Mouse (Mus musculus) embryonic facial prominence, embryonic 11.5 days (tissue): ENCODE data around the gene Grap. TPM values are rescaled to one million over a fixed set of nuclear protein-coding genes. Genes with fewer than 3 reads are reported as not detected.

Experiments used
- ATAC-seq: fragments of 200-750 bp; cut with Nextera tagmentation; replicated peaks from 2 replicates; pipeline ENCODE4 v1.8.0; 2017; ENCODE audit warnings: low read depth; ENCODE audit not compliant: insufficient number of reproducible peaks, low FRiP score, low TSS enrichment
- DNase-seq: peaks from one replicate; pipeline ENCODE4 v3.0.0-alpha.2; 2015; ENCODE audit warnings: low spot score
- H3K27ac ChIP-seq: fragments of 300-500 bp; sonication (generic); replicated peaks from 2 replicates; pipeline ENCODE4 v1.5.1; 2014; ENCODE audit warnings: mild to moderate bottlenecking, low read depth, low read length, control low read depth
- H3K27me3 ChIP-seq: fragments of 300-500 bp; sonication (generic); 2 replicates; pipeline ENCODE4 v1.6.1; 2014; ENCODE audit warnings: mild to moderate bottlenecking, low read length, moderate library complexity, mixed read lengths; ENCODE audit not compliant: control insufficient read depth, insufficient read depth
- H3K36me3 ChIP-seq: fragments of 300-500 bp; sonication (generic); replicated peaks from 2 replicates; pipeline ENCODE4 v1.6.1; 2014; ENCODE audit warnings: low read depth, mild to moderate bottlenecking, low read length, moderate library complexity, mixed read lengths; ENCODE audit not compliant: control insufficient read depth, insufficient read depth
- H3K4me1 ChIP-seq: fragments of 300-500 bp; sonication (generic); 2 replicates; pipeline ENCODE4 v1.6.1; 2014; ENCODE audit warnings: low read length, mixed read lengths; ENCODE audit not compliant: control insufficient read depth, insufficient read depth
- H3K4me2 ChIP-seq: fragments of 300-500 bp; sonication (generic); 2 replicates; pipeline ENCODE4 v1.6.1; 2014; ENCODE audit warnings: low read depth, mild to moderate bottlenecking, control low read depth, low read length, moderate library complexity
- H3K4me3 ChIP-seq: fragments of 300-500 bp; sonication (generic); 2 replicates; pipeline ENCODE4 v1.5.1; 2014; ENCODE audit warnings: low read depth, low read length, control low read depth
- H3K9ac ChIP-seq: fragments of 300-500 bp; sonication (generic); replicated peaks from 2 replicates; pipeline ENCODE4 v1.6.1; 2014; ENCODE audit warnings: mild to moderate bottlenecking, control low read depth, low read length
- H3K9me3 ChIP-seq: fragments of 300-500 bp; sonication (generic); replicated peaks from 2 replicates; pipeline ENCODE4 v1.6.1; 2016; ENCODE audit warnings: mild to moderate bottlenecking, low read length, inconsistent platforms, mixed read lengths; ENCODE audit not compliant: control insufficient read depth
- WGBS: fragments of 180-500 bp; shearing (Covaris S2); extraction: QIAGEN DNeasy Blood & Tissue Kit; methylation state at CpG from one replicate; pipeline ENCODE4 v1.1.7; 2014; 5-methylcytosine and 5-hydroxymethylcytosine counted together
- polyA plus RNA-seq: library from polyadenylated mRNA; unstranded; fragments of >200 nt; fragmentation: Nextera tagmentation; extraction: Ambion mirVana; gene quantifications from 2 replicates; pipeline ENCODE4 v1.2.1, GENCODE M21; 2014

Gene Grap
- polyA plus RNA-seq, 1 experiment from 2014 or later, result 3.4 TPM

DNA sequence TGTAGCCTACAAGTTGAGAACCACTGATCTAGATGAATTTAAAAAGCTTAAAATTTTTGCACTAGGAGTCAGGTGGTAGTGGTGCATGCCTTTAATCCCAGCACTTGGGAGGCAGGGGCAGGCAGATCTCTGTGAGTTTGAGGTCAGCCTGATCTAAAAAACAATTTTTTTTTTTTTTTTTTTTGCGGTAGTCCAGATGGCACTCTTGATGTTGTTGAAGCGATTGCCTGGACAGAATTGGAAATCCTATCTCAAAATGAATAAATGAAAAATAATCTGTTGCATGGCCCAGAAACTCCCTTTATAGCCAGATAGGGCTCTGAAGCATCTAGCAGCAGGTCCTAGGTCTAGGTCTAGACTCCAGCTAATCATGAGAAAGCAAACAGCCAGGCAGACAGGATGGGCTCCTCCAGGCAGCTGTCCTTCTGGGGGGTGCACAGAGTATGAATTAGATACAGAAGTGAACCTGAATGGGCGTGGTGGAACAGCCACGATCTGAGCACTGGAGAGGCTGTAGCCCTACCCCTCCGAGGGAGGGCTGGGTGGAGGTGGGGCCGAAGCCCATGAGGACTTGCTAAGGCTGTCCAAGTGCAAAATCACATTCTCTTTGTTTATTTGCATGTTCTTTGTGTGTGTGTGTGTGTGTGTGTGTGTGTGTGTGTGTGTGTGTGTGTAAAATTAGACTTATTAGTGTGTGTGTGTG is 3.2 kb downstream of the Grap start:
- Histone ChIP-seq H3K9ac (no peak overlapping the region), H3K4me3 (no peak overlapping the region), H3K4me2 (no peak overlapping the region), H3K4me1 (no peaks in the 10 kb centered on the region; the same call in 1 of the 2 replicates), H3K27me3 (no peaks in the 10 kb centered on the region), H3K27ac (no peak overlapping the region), H3K9me3 (no peaks in the 10 kb centered on the region), H3K36me3 (no peaks in the 10 kb centered on the region)
- no peak for ATAC-seq
- DNase-seq, result no peak
- WGBS, result 70% methylated on average over 6 of the region's 6 CpGs

DNA sequence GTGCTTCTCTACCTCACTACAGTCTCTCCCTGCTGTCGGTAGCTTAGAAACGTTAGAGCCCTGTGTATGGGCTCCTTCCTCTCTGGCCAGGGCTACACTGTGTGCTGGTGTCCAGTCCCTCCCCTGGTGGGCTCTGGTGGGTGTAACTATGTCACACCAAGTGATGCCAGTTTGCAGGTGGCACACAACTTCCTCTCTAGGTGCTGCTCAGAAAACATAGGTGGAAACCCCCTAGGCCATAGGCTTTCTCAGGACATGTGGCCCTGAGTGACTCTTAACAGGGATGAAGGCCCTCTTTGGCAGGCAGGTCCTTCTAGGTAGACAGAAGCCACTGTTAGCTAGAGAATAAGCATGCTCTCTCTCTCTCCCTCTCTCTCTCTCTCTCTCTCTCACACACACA is 4.4 kb downstream of the Grap start:
- H3K9me3 ChIP-seq, result no peaks in the 10 kb centered on the region
- WGBS, result 78% methylated on average over 2 of the region's 2 CpGs
- no peaks in the 10 kb centered on the region for H3K36me3 ChIP-seq
- H3K4me2 ChIP-seq, result no peak overlapping the region
- no peak overlapping the region for H3K4me3 ChIP-seq
- DNase-seq (no peak), ATAC-seq (no peak)
- no peak overlapping the region for H3K9ac ChIP-seq
- no peaks in the 10 kb centered on the region; the same call in 1 of the 2 replicates for H3K4me1 ChIP-seq
- no peak overlapping the region for H3K27ac ChIP-seq
- H3K27me3 ChIP-seq, result no peaks in the 10 kb centered on the region

DNA sequence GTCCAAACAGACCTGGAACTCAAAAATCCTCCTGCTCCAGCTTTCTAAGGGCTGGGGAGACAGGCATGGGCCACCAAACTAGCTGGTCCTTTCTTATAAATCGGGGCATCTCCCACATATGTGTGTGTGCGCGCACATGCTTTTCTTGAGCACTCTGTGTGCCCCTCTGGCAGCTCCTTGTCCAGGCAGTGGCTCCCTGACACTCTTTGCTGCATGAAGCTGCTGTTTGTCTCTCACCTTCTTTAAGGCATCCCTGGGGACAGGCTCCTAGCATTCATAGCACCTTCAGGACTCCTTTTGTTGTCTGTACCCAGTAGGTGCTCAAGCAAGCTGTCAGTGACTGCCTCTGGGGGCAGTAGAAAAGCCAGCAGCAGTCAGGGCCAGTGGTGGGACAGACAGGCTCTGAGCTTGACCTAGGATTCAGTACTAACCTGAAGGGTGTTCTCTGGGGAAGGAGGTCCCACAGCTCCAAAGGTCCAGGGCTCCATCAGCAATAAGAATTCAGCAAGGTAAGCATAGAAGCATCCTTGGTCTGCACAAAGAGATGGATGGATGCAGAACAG is 5.4 kb downstream of the Grap start:
- no peak overlapping the region for H3K4me3 ChIP-seq
- WGBS, result 86% methylated on average over 3 of the region's 3 CpGs
- no peak overlapping the region for H3K9ac ChIP-seq
- H3K4me2 ChIP-seq, result no peak overlapping the region
- H3K4me1 ChIP-seq, result no peaks in the 10 kb centered on the region; the same call in 1 of the 2 replicates
- no peaks in the 10 kb centered on the region for H3K27me3 ChIP-seq
- ATAC-seq (no peak), DNase-seq (no peak)
- no peaks in the 10 kb centered on the region for H3K9me3 ChIP-seq
- no peaks in the 10 kb centered on the region for H3K36me3 ChIP-seq
- no peak overlapping the region for H3K27ac ChIP-seq

DNA sequence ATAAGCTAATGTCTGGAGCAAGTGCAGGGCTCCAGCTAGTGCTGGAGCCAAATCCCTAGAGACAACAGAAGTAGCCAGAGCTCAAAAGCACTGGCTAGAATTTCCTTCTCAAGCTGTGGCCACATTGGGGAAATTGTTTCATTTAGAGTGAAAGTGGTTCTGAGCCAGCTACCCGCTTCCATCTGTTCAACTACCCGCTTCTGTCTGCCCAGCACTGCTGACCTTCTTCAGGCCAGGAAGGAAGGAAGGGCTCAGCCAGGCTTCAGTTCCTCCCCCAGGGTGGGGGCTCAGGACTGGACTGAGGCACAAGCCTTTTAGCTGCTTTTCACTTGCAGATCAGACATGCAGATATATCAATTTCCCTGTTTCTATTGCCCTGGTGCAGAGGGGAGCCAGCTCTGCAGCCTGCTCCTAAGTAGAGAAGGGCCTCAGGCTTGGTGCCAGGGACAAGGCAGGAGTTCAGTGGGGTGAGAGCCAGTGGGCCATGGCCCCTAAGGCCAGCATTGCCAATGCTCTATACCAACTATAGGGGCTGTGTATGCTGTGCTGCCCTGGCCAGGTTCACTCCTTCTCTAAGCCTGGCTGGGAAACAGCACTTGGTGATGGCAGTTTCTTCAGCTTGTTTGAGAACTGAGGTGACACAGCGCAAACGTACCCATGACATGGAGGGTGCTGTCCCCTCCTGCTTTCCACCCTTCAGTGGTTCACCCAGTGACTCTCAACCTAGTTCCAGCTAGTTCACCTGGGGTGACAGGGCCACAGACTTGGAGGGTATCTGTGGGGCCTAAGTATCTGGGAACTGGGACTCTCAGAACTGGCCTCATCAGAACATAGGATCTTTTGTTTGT is 6.2 kb downstream of the Grap start:
- no peak overlapping the region for H3K4me2 ChIP-seq
- DNase-seq (no peak), ATAC-seq (no peak)
- no peak overlapping the region for H3K27ac ChIP-seq
- no peaks in the 10 kb centered on the region for H3K9me3 ChIP-seq
- H3K27me3 ChIP-seq, result no peaks in the 10 kb centered on the region
- WGBS, result 68% methylated on average over 4 of the region's 4 CpGs
- H3K36me3 ChIP-seq, result no peaks in the 10 kb centered on the region
- H3K9ac ChIP-seq, result no peak overlapping the region
- H3K4me3 ChIP-seq, result no peak overlapping the region
- H3K4me1 ChIP-seq, result no peaks in the 10 kb centered on the region; the same call in 1 of the 2 replicates

DNA sequence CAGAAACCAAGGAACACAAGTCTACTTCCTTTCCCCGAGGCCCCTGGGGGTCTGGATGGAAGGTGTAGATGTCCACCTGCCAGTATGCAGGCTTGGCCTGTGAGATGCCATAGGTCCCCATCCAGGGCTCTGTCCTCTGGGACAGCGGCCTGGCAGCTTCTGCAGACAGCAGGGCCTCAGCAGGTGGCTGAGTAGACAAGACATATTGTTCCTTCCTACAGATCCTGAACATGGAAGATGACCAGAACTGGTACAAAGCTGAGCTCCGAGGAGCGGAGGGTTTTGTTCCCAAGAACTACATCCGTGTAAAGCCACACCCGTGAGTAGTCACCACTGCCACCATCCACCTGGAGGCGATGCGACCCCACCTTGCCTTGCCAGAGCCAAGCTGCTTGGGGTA is 6.9 kb downstream of the Grap start:
- Histone ChIP-seq H3K36me3 (no peaks in the 10 kb centered on the region), H3K4me1 (no peaks in the 10 kb centered on the region; the same call in 1 of the 2 replicates), H3K27me3 (no peaks in the 10 kb centered on the region), H3K9ac (no peak overlapping the region), H3K9me3 (no peaks in the 10 kb centered on the region), H3K4me3 (no peak overlapping the region), H3K4me2 (no peak overlapping the region), H3K27ac (no peak overlapping the region)
- ATAC-seq (no peak), DNase-seq (no peak)
- 90% methylated on average over 8 of the region's 8 CpGs for WGBS

DNA sequence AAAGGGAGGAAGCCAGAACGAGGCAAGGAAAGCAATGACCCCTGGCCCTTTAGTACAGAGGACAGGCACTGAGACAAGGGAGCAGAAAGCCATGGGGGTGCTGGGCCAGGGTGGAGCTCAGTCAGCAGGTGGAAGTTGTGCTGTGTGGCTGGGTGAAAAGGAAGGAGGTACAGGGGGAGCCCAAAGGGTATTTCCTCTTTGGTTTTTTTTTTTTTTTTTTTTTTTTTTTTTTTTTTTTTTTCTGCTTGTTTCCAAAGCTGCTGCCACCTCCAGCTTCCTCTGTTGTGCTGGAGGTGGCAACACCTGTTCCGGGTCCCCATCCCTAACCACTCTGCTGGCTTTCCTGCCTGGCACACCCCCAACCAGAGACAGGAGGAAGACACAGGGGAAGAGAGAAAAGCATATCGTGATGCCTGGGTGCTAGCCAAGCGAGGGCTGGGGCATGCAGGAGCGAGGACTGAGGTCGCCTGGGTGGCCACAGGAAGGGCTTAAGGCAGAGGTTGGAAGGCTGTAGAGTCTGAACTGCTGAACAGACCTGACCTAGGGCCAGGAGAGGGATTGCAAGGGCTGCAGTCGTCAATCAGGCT is 7.8 kb downstream of the Grap start:
- ATAC-seq, result no peak
- Histone ChIP-seq H3K4me3 (no peak overlapping the region), H3K4me1 (no peaks in the 10 kb centered on the region; the same call in 1 of the 2 replicates), H3K27me3 (no peaks in the 10 kb centered on the region), H3K9ac (no peak overlapping the region), H3K9me3 (no peaks in the 10 kb centered on the region), H3K27ac (no peak overlapping the region), H3K4me2 (no peak overlapping the region), H3K36me3 (no peaks in the 10 kb centered on the region)
- no peak for DNase-seq
- 72% methylated on average over 7 of the region's 7 CpGs for WGBS

DNA sequence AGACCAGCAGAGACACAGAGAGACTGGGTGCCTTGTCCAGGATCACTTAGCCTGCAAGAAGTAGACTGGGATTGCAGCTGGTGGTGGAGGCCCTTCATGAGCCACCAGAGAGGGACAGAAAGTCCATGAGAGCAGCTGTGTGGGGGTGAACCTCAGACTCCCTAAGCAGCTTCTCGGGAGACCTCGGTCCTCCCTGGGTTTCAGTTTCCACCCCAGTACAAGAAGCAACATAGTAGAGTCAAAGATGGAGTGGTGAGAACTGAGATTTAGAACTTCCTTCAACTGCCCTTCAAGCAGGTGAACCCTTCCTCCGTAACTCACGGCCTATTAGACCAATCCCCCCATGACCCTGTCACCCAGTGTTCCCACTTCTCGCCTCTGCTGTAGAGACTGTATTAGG is 9.1 kb downstream of the Grap start:
- 88% methylated on average over 5 of the region's 5 CpGs for WGBS
- no peak overlapping the region for H3K27ac ChIP-seq
- no peak overlapping the region for H3K9ac ChIP-seq
- H3K27me3 ChIP-seq, result no peaks in the 10 kb centered on the region
- no peaks in the 10 kb centered on the region for H3K9me3 ChIP-seq
- no peaks in the 10 kb centered on the region for H3K36me3 ChIP-seq
- H3K4me3 ChIP-seq, result no peak overlapping the region
- H3K4me1 ChIP-seq, result no peaks in the 10 kb centered on the region; the same call in 1 of the 2 replicates
- H3K4me2 ChIP-seq, result no peak overlapping the region
- no peak for ATAC-seq
- DNase-seq, result no peak
